Mouse (Mus musculus) liver, postnatal 0 days (tissue): ENCODE measurements around the gene Ldlr. TPM values are rescaled to one million over a fixed set of nuclear protein-coding genes. Genes with fewer than 3 reads are reported as not detected.
A peak's percentile ranks its signal among the peaks of the same experiment; 100 is the strongest.
"Not testable (repeated sequence)": the region's sequence is repeated elsewhere in the genome, so short reads cannot be mapped to it uniquely, and the experiment has no call there.

Experiments
- ATAC-seq: fragments of 200-750 bp; cut with Nextera tagmentation; 2 replicates; pipeline ENCODE4 v1.8.0; 2017; ENCODE audit warnings: mild to moderate bottlenecking, moderate library complexity
- DNase-seq: peaks from one replicate; pipeline ENCODE4 v3.0.0-alpha.2; 2016
- H3K27ac ChIP-seq: fragments of 300-500 bp; sonication (generic); 2 replicates; pipeline ENCODE4 v1.5.1; 2014; ENCODE audit warnings: antibody characterized with exemption, moderate library complexity, mild to moderate bottlenecking, low read depth
- H3K27me3 ChIP-seq: fragments of 300-500 bp; sonication (generic); 2 replicates; pipeline ENCODE4 v1.6.1; 2014; ENCODE audit warnings: low read length, control low read depth, mixed read lengths; ENCODE audit not compliant: insufficient read depth
- H3K36me3 ChIP-seq: fragments of 300-500 bp; sonication (generic); replicated peaks from 2 replicates; pipeline ENCODE4 v1.6.1; 2014; ENCODE audit warnings: mild to moderate bottlenecking, control low read depth, low read length, moderate library complexity, mixed read lengths; ENCODE audit not compliant: insufficient read depth
- H3K4me1 ChIP-seq: fragments of 300-500 bp; sonication (generic); 2 replicates; pipeline ENCODE4 v1.6.1; 2014; ENCODE audit warnings: antibody characterized with exemption, mild to moderate bottlenecking, control low read depth; ENCODE audit not compliant: insufficient read depth
- H3K4me2 ChIP-seq: fragments of 300-500 bp; sonication (generic); 2 replicates; pipeline ENCODE4 v1.6.1; 2014; ENCODE audit warnings: low read depth, mild to moderate bottlenecking, low read length, moderate library complexity, mixed read lengths
- H3K4me3 ChIP-seq: fragments of 300-500 bp; sonication (generic); 2 replicates; pipeline ENCODE4 v1.5.1; 2014; ENCODE audit warnings: low read depth, low read length
- H3K9ac ChIP-seq: fragments of 300-500 bp; sonication (generic); replicated peaks from 2 replicates; pipeline ENCODE4 v1.6.1; 2014; ENCODE audit warnings: mild to moderate bottlenecking, moderate library complexity
- H3K9me3 ChIP-seq: fragments of 300-500 bp; sonication (generic); 2 replicates; pipeline ENCODE4 v1.6.1; 2016; ENCODE audit warnings: mild to moderate bottlenecking, control low read depth, low read length, mixed read lengths
- CTCF ChIP-seq: sonication (generic); IDR thresholded peaks from 2 replicates; pipeline ENCODE4 v1.5.1; 2016; ENCODE audit warnings: antibody characterized with exemption, low read depth
- EP300 ChIP-seq: IDR thresholded peaks from 2 replicates; pipeline ENCODE4 v1.6.1; 2016; ENCODE audit warnings: antibody characterized with exemption, low read depth, mild to moderate bottlenecking
- WGBS: fragments of 180-500 bp; shearing (Covaris S2); extraction: QIAGEN DNeasy Blood & Tissue Kit; methylation state at CpG from one replicate; pipeline ENCODE4 v1.1.7; 2014; ENCODE audit not compliant: insufficient replicate concordance; 5-methylcytosine and 5-hydroxymethylcytosine counted together
- polyA plus RNA-seq: library from polyadenylated mRNA; unstranded; fragments of >200 nt; fragmentation: Nextera tagmentation; extraction: Ambion mirVana; gene quantifications from 2 replicates; pipeline ENCODE4 v1.2.1, GENCODE M21; 2015

Gene Ldlr
- polyA plus RNA-seq, 1 experiment from 2014 or later, result 13.2 TPM

- 0 out of 2 replicates have a peak overlapping the region, but pooled peaks have one; percentile 39 for H3K27ac ChIP-seq
- no peak overlapping the region for H3K4me3 ChIP-seq
- WGBS, result 89% methylated on average over 11 of the region's 11 CpGs
- TF ChIP-seq EP300 (no peak), CTCF (no peak)
- H3K27me3 ChIP-seq, result no peaks in the 10 kb centered on the region
- ATAC-seq (no peak), DNase-seq (no peak)
- no peak overlapping the region for H3K4me2 ChIP-seq
- H3K4me1 ChIP-seq, result no peaks in the 10 kb centered on the region; the same call in 1 of the 2 replicates
- no peak overlapping the region for H3K9ac ChIP-seq
- no peaks in the 10 kb centered on the region for H3K9me3 ChIP-seq
- H3K36me3 ChIP-seq, result peaks cover 3% of the 10 kb centered on the region; the same call in 1 of the 2 replicates
These were observed 44.6 kb downstream of the Ldlr start for GRCm38 (mm10) chr9:21767896-21768295.

DNA sequence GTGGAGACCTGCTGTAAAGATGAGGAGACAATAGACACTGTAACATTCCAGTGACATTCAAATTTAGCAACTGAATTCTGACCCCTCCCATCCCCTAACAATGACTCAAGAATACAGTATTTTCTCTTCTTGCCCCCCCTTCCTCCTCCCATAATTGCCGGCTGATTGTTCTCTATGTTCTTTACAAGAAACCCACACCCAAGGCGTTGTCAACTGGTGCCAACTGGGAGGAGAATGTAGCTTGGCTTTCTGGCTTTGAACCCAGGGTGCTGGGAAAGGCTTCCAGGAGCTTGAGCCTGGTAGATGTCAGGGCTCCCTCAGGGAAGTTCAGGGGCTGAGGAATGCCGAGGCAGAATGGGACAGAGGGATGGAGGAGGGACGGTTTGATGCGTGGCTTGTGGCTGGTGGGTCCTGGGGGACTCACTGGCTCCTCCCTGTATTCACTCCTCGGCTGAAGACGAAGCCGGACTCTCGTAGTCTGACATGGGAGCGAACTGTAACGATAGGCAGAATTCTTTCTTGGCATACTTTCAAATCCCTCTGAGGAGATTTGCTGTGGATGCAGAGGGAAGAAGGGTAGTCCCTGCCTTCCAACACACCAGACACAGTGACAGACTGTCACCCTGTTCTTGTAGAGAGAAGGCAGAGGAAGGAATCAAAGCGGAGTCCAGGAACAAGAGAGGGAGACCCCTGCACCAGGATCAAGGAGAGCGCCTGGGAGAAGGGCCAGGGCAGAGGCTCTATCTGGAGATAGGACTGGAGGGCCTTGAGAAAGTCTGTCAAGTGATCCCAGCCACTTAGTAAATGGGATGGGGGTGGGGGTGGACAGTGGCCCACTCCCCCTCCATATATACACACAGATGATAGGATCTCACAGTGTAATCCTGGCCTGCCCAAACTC lies 45.5 kb downstream of the Ldlr start:
- no peak overlapping the region for H3K4me2 ChIP-seq
- H3K27ac ChIP-seq, result peak overlapping the region; percentile 39; the same call in 1 of the 2 replicates
- no peaks in the 10 kb centered on the region for H3K27me3 ChIP-seq
- WGBS, result 74% methylated on average over 13 of the region's 13 CpGs
- no peaks in the 10 kb centered on the region for H3K9me3 ChIP-seq
- H3K4me1 ChIP-seq, result no peaks in the 10 kb centered on the region; the same call in 1 of the 2 replicates
- no peak overlapping the region for H3K4me3 ChIP-seq
- peaks cover 3% of the 10 kb centered on the region for H3K36me3 ChIP-seq
- no peak overlapping the region for H3K9ac ChIP-seq
- ATAC-seq (no peak), DNase-seq (peak; percentile 9)
- no peak for TF ChIP-seq CTCF
- TF ChIP-seq EP300, result no peak

GRCm38 (mm10) chr9:21769558-21770183 lies 46.4 kb downstream of the Ldlr start:
- 90% methylated on average over 26 of the region's 26 CpGs for WGBS
- DNase-seq (peak; percentile 12), ATAC-seq (no peak)
- Histone ChIP-seq H3K9me3 (no peaks in the 10 kb centered on the region), H3K27me3 (no peaks in the 10 kb centered on the region), H3K27ac (no peak overlapping the region), H3K36me3 (peaks cover 3% of the 10 kb centered on the region), H3K4me3 (no peak overlapping the region), H3K4me1 (no peaks in the 10 kb centered on the region), H3K4me2 (no peak overlapping the region), H3K9ac (no peak overlapping the region)
- TF ChIP-seq CTCF (no peak), EP300 (no peak)

- peaks cover 11% of the 10 kb centered on the region for H3K36me3 ChIP-seq
- WGBS, result 73% methylated on average over 5 of the region's 5 CpGs
- not testable (repeated sequence) for H3K4me1 ChIP-seq
These were observed 50.1 kb downstream of the Ldlr start for GRCm38 (mm10) chr9:21773396-21773795.

DNA sequence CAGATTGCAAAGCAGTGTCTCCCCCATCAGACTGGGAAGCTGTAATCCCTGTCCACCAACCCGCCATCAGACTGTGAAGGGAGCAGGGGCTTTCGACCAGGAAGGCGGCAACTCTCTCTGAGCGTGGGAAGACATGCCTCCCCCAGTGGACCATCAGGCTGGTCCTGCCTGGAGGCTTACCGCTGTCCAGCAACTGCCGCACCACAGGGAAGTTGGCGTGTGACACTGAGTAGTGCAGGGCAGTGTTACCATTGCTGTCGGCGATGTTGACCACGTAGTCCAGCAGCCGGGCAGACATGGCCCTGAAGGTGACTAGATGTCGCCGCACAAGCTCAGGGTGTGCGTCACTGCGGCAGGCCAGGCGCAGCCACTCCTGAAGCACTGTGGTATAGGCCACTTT lies 51.1 kb downstream of the Ldlr start:
- Histone ChIP-seq H3K9ac (no peak overlapping the region), H3K4me1 (no peaks in the 10 kb centered on the region), H3K27ac (no peak overlapping the region), H3K4me2 (no peak overlapping the region), H3K9me3 (no peaks in the 10 kb centered on the region), H3K4me3 (no peak overlapping the region), H3K27me3 (no peaks in the 10 kb centered on the region), H3K36me3 (peaks cover 8% of the 10 kb centered on the region)
- WGBS, result 91% methylated on average over 16 of the region's 16 CpGs
- DNase-seq (no peak), ATAC-seq (no peak)
- TF ChIP-seq EP300, result no peak
- no peak for TF ChIP-seq CTCF

More at GRCm38 (mm10) chr9:21773396-21773795, 50.1 kb downstream of the Ldlr start:
- H3K27ac ChIP-seq, H3K9me3 ChIP-seq, H3K9ac ChIP-seq, H3K27me3 ChIP-seq, DNase-seq, H3K4me2 ChIP-seq, ATAC-seq, H3K4me3 ChIP-seq: not testable (repeated sequence)

DNA sequence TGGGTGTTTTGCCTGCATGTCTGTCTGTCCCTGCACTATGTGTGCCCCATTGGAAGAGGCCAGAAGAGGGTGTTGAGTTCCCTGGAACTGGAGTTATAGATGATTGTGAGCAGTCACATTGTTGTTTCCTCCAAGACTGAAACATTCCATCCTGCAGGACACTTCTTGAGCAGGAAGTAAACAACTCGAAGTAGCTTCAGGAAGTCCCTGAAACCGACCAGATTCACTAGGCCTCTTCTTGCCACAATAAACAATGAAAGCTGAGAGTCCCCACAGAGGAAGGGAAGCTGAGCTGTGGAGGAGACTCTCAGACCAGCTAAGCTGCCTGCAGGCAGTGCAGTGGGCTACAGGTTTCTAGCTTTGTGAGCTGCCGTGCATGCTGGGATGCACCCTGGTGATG lies 54.4 kb downstream of the Ldlr start:
- DNase-seq (no peak), ATAC-seq (no peak)
- H3K9me3 ChIP-seq, result no peaks in the 10 kb centered on the region
- H3K4me2 ChIP-seq, result no peak overlapping the region
- H3K4me1 ChIP-seq, result no peaks in the 10 kb centered on the region
- no peak overlapping the region for H3K27ac ChIP-seq
- H3K36me3 ChIP-seq, result peaks cover 19% of the 10 kb centered on the region
- WGBS, result 73% methylated on average over 3 of the region's 3 CpGs
- TF ChIP-seq CTCF (no peak), EP300 (no peak)
- no peak overlapping the region for H3K4me3 ChIP-seq
- no peak overlapping the region for H3K9ac ChIP-seq
- H3K27me3 ChIP-seq, result no peaks in the 10 kb centered on the region
